Mouse (Mus musculus) embryonic facial prominence, embryonic 11.5 days (tissue): ENCODE measurements around the gene Tsfm. TPM values are rescaled to one million over a fixed set of nuclear protein-coding genes. Genes with fewer than 3 reads are reported as not detected.
"Not testable (repeated sequence)": the region's sequence is repeated elsewhere in the genome, so short reads cannot be mapped to it uniquely, and the experiment has no call there.

Experiments
- ATAC-seq: fragments of 200-750 bp; cut with Nextera tagmentation; replicated peaks from 2 replicates; pipeline ENCODE4 v1.8.0; 2017; ENCODE audit warnings: low read depth; ENCODE audit not compliant: insufficient number of reproducible peaks, low FRiP score, low TSS enrichment
- DNase-seq: peaks from one replicate; pipeline ENCODE4 v3.0.0-alpha.2; 2015; ENCODE audit warnings: low spot score
- H3K27ac ChIP-seq: fragments of 300-500 bp; sonication (generic); replicated peaks from 2 replicates; pipeline ENCODE4 v1.5.1; 2014; ENCODE audit warnings: mild to moderate bottlenecking, low read depth, low read length, control low read depth
- H3K27me3 ChIP-seq: fragments of 300-500 bp; sonication (generic); 2 replicates; pipeline ENCODE4 v1.6.1; 2014; ENCODE audit warnings: mild to moderate bottlenecking, low read length, moderate library complexity, mixed read lengths; ENCODE audit not compliant: control insufficient read depth, insufficient read depth
- H3K36me3 ChIP-seq: fragments of 300-500 bp; sonication (generic); replicated peaks from 2 replicates; pipeline ENCODE4 v1.6.1; 2014; ENCODE audit warnings: low read depth, mild to moderate bottlenecking, low read length, moderate library complexity, mixed read lengths; ENCODE audit not compliant: control insufficient read depth, insufficient read depth
- H3K4me1 ChIP-seq: fragments of 300-500 bp; sonication (generic); 2 replicates; pipeline ENCODE4 v1.6.1; 2014; ENCODE audit warnings: low read length, mixed read lengths; ENCODE audit not compliant: control insufficient read depth, insufficient read depth
- H3K4me2 ChIP-seq: fragments of 300-500 bp; sonication (generic); 2 replicates; pipeline ENCODE4 v1.6.1; 2014; ENCODE audit warnings: low read depth, mild to moderate bottlenecking, control low read depth, low read length, moderate library complexity
- H3K4me3 ChIP-seq: fragments of 300-500 bp; sonication (generic); 2 replicates; pipeline ENCODE4 v1.5.1; 2014; ENCODE audit warnings: low read depth, low read length, control low read depth
- H3K9ac ChIP-seq: fragments of 300-500 bp; sonication (generic); replicated peaks from 2 replicates; pipeline ENCODE4 v1.6.1; 2014; ENCODE audit warnings: mild to moderate bottlenecking, control low read depth, low read length
- H3K9me3 ChIP-seq: fragments of 300-500 bp; sonication (generic); replicated peaks from 2 replicates; pipeline ENCODE4 v1.6.1; 2016; ENCODE audit warnings: mild to moderate bottlenecking, low read length, inconsistent platforms, mixed read lengths; ENCODE audit not compliant: control insufficient read depth
- WGBS: fragments of 180-500 bp; shearing (Covaris S2); extraction: QIAGEN DNeasy Blood & Tissue Kit; methylation state at CpG from one replicate; pipeline ENCODE4 v1.1.7; 2014; 5-methylcytosine and 5-hydroxymethylcytosine counted together
- polyA plus RNA-seq: library from polyadenylated mRNA; unstranded; fragments of >200 nt; fragmentation: Nextera tagmentation; extraction: Ambion mirVana; gene quantifications from 2 replicates; pipeline ENCODE4 v1.2.1, GENCODE M21; 2014

Gene Tsfm
- polyA plus RNA-seq, 1 experiment from 2014 or later: 88.5 TPM

GRCm38 (mm10) chr10:127075080-127075479, 44.4 kb upstream of the Tsfm start, which contains the start of gene Agap2:
Gene Agap2 (plus strand): TSS chr10:127075284.
- WGBS: 63% methylated on average over 9 of the region's 9 CpGs
- Histone ChIP-seq H3K4me2 (no peak within 1 kb of the TSS), H3K27ac (no peak within 1 kb of the TSS), H3K9ac (no peak within 1 kb of the TSS), H3K9me3 (no peaks in the 10 kb centered on the region), H3K4me1 (peaks cover 4% of the 10 kb centered on the region), H3K36me3 (no peaks in the 10 kb centered on the region), H3K4me3 (no peak within 1 kb of the TSS), H3K27me3 (peaks cover 18% of the 10 kb centered on the region)
- ATAC-seq: no peak
- no peak for DNase-seq

GRCm38 (mm10) chr10:127073981-127074380, 43.3 kb upstream of the Tsfm start:
- peaks cover 7% of the 10 kb centered on the region for H3K27me3 ChIP-seq
- ATAC-seq: no peak
- H3K9ac ChIP-seq: no peak overlapping the region
- H3K9me3 ChIP-seq: no peaks in the 10 kb centered on the region
- H3K4me2 ChIP-seq: no peak overlapping the region
- H3K36me3 ChIP-seq: no peaks in the 10 kb centered on the region
- H3K4me1 ChIP-seq: peaks cover 2% of the 10 kb centered on the region; the same call in 1 of the 2 replicates
- DNase-seq: no peak
- H3K27ac ChIP-seq: no peak overlapping the region
- no peak overlapping the region for H3K4me3 ChIP-seq
- WGBS: 95% methylated on average over 1 of the region's 1 CpGs

GRCm38 (mm10) chr10:127072969-127073368, 42.3 kb upstream of the Tsfm start:
- WGBS: 77% methylated on average over 2 of the region's 2 CpGs
- H3K9me3 ChIP-seq, H3K4me1 ChIP-seq, H3K27me3 ChIP-seq, H3K9ac ChIP-seq, H3K27ac ChIP-seq, H3K36me3 ChIP-seq, DNase-seq, H3K4me3 ChIP-seq, H3K4me2 ChIP-seq, ATAC-seq: not testable (repeated sequence)

- H3K36me3 ChIP-seq, H3K4me1 ChIP-seq, H3K27me3 ChIP-seq, H3K9me3 ChIP-seq, ATAC-seq, H3K27ac ChIP-seq, H3K9ac ChIP-seq, H3K4me2 ChIP-seq, H3K4me3 ChIP-seq, DNase-seq: not testable (repeated sequence)
- WGBS: 86% methylated on average over 4 of the region's 4 CpGs
Observed at GRCm38 (mm10) chr10:127072270-127072669, 41.6 kb upstream of the Tsfm start.

GRCm38 (mm10) chr10:127071203-127071602, 40.6 kb upstream of the Tsfm start:
- DNase-seq: no peak
- WGBS: 77% methylated on average over 9 of the region's 9 CpGs
- Histone ChIP-seq H3K36me3 (peaks cover 14% of the 10 kb centered on the region), H3K4me2 (peak overlapping the region; percentile 57), H3K9ac (peak overlapping the region; percentile 67), H3K4me1 (no peaks in the 10 kb centered on the region; the same call in 1 of the 2 replicates), H3K27ac (no peak overlapping the region), H3K4me3 (peak overlapping the region; percentile 58), H3K9me3 (no peaks in the 10 kb centered on the region), H3K27me3 (no peaks in the 10 kb centered on the region; the same call in 1 of the 2 replicates)
- ATAC-seq: no peak

- H3K4me1 ChIP-seq: no peaks in the 10 kb centered on the region; the same call in 1 of the 2 replicates
Observed at GRCm38 (mm10) chr10:127070190-127071121, 39.8 kb upstream of the Tsfm start, which contains the start of gene Tspan31. Gene Tspan31 (minus strand): TSS chr10:127070264.

GRCm38 (mm10) chr10:127069281-127070189, 38.9 kb upstream of the Tsfm start:
- peak; percentile 80 for DNase-seq
- Histone ChIP-seq H3K36me3 (peaks cover 24% of the 10 kb centered on the region), H3K4me2 (peak overlapping the region; percentile 90), H3K9me3 (no peaks in the 10 kb centered on the region), H3K4me3 (peak overlapping the region; percentile 58), H3K9ac (peak overlapping the region; percentile 67), H3K4me1 (no peaks in the 10 kb centered on the region; the same call in 1 of the 2 replicates), H3K27ac (peak overlapping the region; percentile 75), H3K27me3 (no peaks in the 10 kb centered on the region)
- peak; percentile 66 for ATAC-seq
- 7% methylated on average over 30 of the region's 30 CpGs for WGBS

More at GRCm38 (mm10) chr10:127070190-127071121, 39.8 kb upstream of the Tsfm start, which contains the start of gene Tspan31:
- peak within 1 kb of the TSS; percentile 67 for H3K9ac ChIP-seq
- H3K9me3 ChIP-seq: no peaks in the 10 kb centered on the region
- ATAC-seq (peak; percentile 85), DNase-seq (peak; percentile 97)
- peaks cover 17% of the 10 kb centered on the region for H3K36me3 ChIP-seq
- H3K4me2 ChIP-seq: peak within 1 kb of the TSS; percentile 90
- H3K27ac ChIP-seq: peak within 1 kb of the TSS; percentile 75
- 3% methylated on average over 36 of the region's 36 CpGs for WGBS
- H3K4me3 ChIP-seq: peak within 1 kb of the TSS; percentile 58
- H3K27me3 ChIP-seq: no peaks in the 10 kb centered on the region; the same call in 1 of the 2 replicates
